Mouse (Mus musculus) testis, adult 2 months (tissue): ENCODE data around the gene Ift88.

Experiments used
- CTCF ChIP-seq: fragments of 200-500 bp; IDR thresholded peaks from 2 replicates; pipeline ENCODE4 v1.5.1; 2012; ENCODE audit warnings: low read depth, mild to moderate bottlenecking, inconsistent platforms, low read length, moderate library complexity; ENCODE audit not compliant: control insufficient read depth, insufficient read depth, insufficient replicate concordance
- POLR2A ChIP-seq: fragments of 200-500 bp; IDR thresholded peaks from 2 replicates; pipeline ENCODE4 v1.6.1; 2012; ENCODE audit warnings: low read depth, mild to moderate bottlenecking, inconsistent platforms, low read length, moderate library complexity; ENCODE audit not compliant: control insufficient read depth

- TF ChIP-seq CTCF, result no peak
- no peak for TF ChIP-seq POLR2A
Measured at GRCm38 (mm10) chr14:57535646-57536045, 111.8 kb downstream of the Ift88 start.
